Mouse (Mus musculus) urinary bladder, adult 18-20 months (tissue): ENCODE results near the gene Hp1bp3.

ENCODE experiments used
- DNase-seq, 2 experiments: peaks; one replicate each; pipeline ENCODE4 v3.0.0; 2022; ENCODE audit warnings: low spot score in 2 of 2, mixed read lengths in 2 of 2

Gene Hp1bp3

GRCm38 (mm10) chr4:138216200-138216890 lies at the start of gene Hp1bp3:
TSS of gene Hp1bp3 (plus strand) at chr4:138216296.
- peak; percentile 55 to 65 for DNase-seq

GRCm38 (mm10) chr4:138166519-138166918 lies 49.6 kb upstream of the Hp1bp3 start:
- no peak for DNase-seq

GRCm38 (mm10) chr4:138168162-138168561 lies 47.9 kb upstream of the Hp1bp3 start:
- no peak for DNase-seq

GRCm38 (mm10) chr4:138169420-138169819 lies 46.7 kb upstream of the Hp1bp3 start:
- no peak for DNase-seq

GRCm38 (mm10) chr4:138172686-138173085 lies 43.4 kb upstream of the Hp1bp3 start:
- no peak for DNase-seq

- DNase-seq: no peak
These were observed 36.7 kb upstream of the Hp1bp3 start for GRCm38 (mm10) chr4:138179391-138179790.

- DNase-seq: no peak
These were observed 35.4 kb upstream of the Hp1bp3 start for GRCm38 (mm10) chr4:138180719-138181118.

GRCm38 (mm10) chr4:138184056-138184455 lies 32.0 kb upstream of the Hp1bp3 start:
- DNase-seq: no peak

GRCm38 (mm10) chr4:138184573-138184981 lies 31.5 kb upstream of the Hp1bp3 start:
- DNase-seq: no peak

- DNase-seq: no peak
These were observed 30.1 kb upstream of the Hp1bp3 start for GRCm38 (mm10) chr4:138185961-138186360.

GRCm38 (mm10) chr4:138187995-138188394 lies 28.1 kb upstream of the Hp1bp3 start:
- no peak for DNase-seq

GRCm38 (mm10) chr4:138192561-138192960 lies 23.5 kb upstream of the Hp1bp3 start:
- DNase-seq: no peak

- no peak for DNase-seq
These were observed 15.3 kb upstream of the Hp1bp3 start for GRCm38 (mm10) chr4:138200769-138201168.

- DNase-seq: no peak
These were observed 14.4 kb upstream of the Hp1bp3 start for GRCm38 (mm10) chr4:138201696-138202095.

GRCm38 (mm10) chr4:138210116-138210515 lies 6.0 kb upstream of the Hp1bp3 start:
- DNase-seq: no peak

GRCm38 (mm10) chr4:138213861-138214260 lies 2.2 kb upstream of the Hp1bp3 start:
- peak in 1 of 2 experiments; percentile 24 for DNase-seq

GRCm38 (mm10) chr4:138215671-138216199 lies 361 bp upstream of the Hp1bp3 start:
- DNase-seq: no peak

GRCm38 (mm10) chr4:138216891-138217392 lies 846 bp downstream of the Hp1bp3 start:
- DNase-seq: peak; percentile 90 to 97

- no peak for DNase-seq
These were observed 1.3 kb downstream of the Hp1bp3 start for GRCm38 (mm10) chr4:138217441-138217840.

GRCm38 (mm10) chr4:138217951-138218685 lies 2.0 kb downstream of the Hp1bp3 start:
- no peak for DNase-seq

- no peak for DNase-seq
These were observed 3.2 kb downstream of the Hp1bp3 start for GRCm38 (mm10) chr4:138219331-138219730.

GRCm38 (mm10) chr4:138220761-138221160 lies 4.7 kb downstream of the Hp1bp3 start:
- no peak for DNase-seq

- DNase-seq: no peak
These were observed 5.3 kb downstream of the Hp1bp3 start for GRCm38 (mm10) chr4:138221406-138221805.
